Mouse (Mus musculus) forebrain, embryonic 11.5 days (tissue): ENCODE data around the gene Phc2. TPM values are rescaled to one million over a fixed set of nuclear protein-coding genes. Genes with fewer than 3 reads are reported as not detected.
"Not testable (repeated sequence)": the region's sequence is repeated elsewhere in the genome, so short reads cannot be mapped to it uniquely, and the experiment has no call there.

Source experiments
- ATAC-seq: fragments of 200-750 bp; cut with Nextera tagmentation; replicated peaks from 2 replicates; pipeline ENCODE4 v1.8.0; 2017; ENCODE audit warnings: moderate TSS enrichment; ENCODE audit not compliant: low FRiP score
- DNase-seq: peaks from one replicate; pipeline ENCODE4 v3.0.0-alpha.2; 2017; ENCODE audit warnings: low spot score
- H3K27ac ChIP-seq: fragments of 300-500 bp; sonication (generic); 2 replicates; pipeline ENCODE4 v1.5.1; 2014; ENCODE audit warnings: low read depth, low read length
- H3K27me3 ChIP-seq: fragments of 300-500 bp; sonication (generic); 2 replicates; pipeline ENCODE4 v1.6.1; 2014; ENCODE audit warnings: mild to moderate bottlenecking, low read length, mixed read lengths; ENCODE audit not compliant: control insufficient read depth, insufficient read depth
- H3K36me3 ChIP-seq: fragments of 300-500 bp; sonication (generic); 2 replicates; pipeline ENCODE4 v1.6.1; 2014; ENCODE audit warnings: mild to moderate bottlenecking, low read length, moderate library complexity, mixed read lengths; ENCODE audit not compliant: control insufficient read depth, insufficient read depth
- H3K4me1 ChIP-seq: fragments of 300-500 bp; sonication (generic); replicated peaks from 2 replicates; pipeline ENCODE4 v1.6.1; 2014; ENCODE audit warnings: low read length, mixed read lengths; ENCODE audit not compliant: control insufficient read depth, insufficient read depth
- H3K4me2 ChIP-seq: fragments of 300-500 bp; sonication (generic); 2 replicates; pipeline ENCODE4 v1.6.1; 2014; ENCODE audit warnings: low read depth, mild to moderate bottlenecking, low read length, moderate library complexity, mixed read lengths; ENCODE audit not compliant: severe bottlenecking
- H3K4me3 ChIP-seq: fragments of 300-500 bp; sonication (generic); 2 replicates; pipeline ENCODE4 v1.5.1; 2014; ENCODE audit warnings: low read depth, low read length
- H3K9ac ChIP-seq: fragments of 300-500 bp; sonication (generic); 2 replicates; pipeline ENCODE4 v1.6.1; 2014; ENCODE audit warnings: low read length
- H3K9me3 ChIP-seq: fragments of 300-500 bp; sonication (generic); 2 replicates; pipeline ENCODE4 v1.6.1; 2016; ENCODE audit warnings: low read length, mixed read lengths; ENCODE audit not compliant: control insufficient read depth
- WGBS: fragments of 180-500 bp; shearing (Covaris S2); extraction: QIAGEN DNeasy Blood & Tissue Kit; methylation state at CpG from one replicate; pipeline ENCODE4 v1.1.7; 2014; 5-methylcytosine and 5-hydroxymethylcytosine counted together
- polyA plus RNA-seq: library from polyadenylated mRNA; unstranded; fragments of >200 nt; fragmentation: Nextera tagmentation; extraction: Ambion mirVana; gene quantifications from 2 replicates; pipeline ENCODE4 v1.2.1, GENCODE M21; 2014

The Phc2 gene
- polyA plus RNA-seq, 1 experiment from 2014 or later = 133 TPM

DNA sequence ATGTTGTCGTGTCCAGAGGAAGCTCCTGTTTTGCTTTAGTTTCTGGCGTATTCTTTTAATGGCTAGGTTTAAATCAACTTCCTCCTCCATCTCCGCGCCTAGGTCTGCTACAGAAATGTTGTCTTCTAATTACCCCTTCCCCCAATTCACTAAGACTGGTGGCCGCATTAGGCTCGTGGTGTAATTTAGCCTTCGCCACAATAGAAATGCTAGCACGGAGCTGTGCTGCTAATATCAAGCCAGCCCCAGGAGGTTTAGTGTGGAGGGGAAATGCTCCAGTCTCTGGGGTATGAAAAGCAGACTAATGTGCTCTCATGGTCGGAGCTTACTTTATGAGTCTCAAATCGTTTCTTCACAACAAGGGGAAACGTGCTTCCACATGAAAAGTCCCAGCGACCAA, 944 bp downstream of the Phc2 start:
- H3K27ac ChIP-seq = no peak overlapping the region
- peaks cover 5% of the 10 kb centered on the region; the same call in 1 of the 2 replicates for H3K27me3 ChIP-seq
- no peaks in the 10 kb centered on the region for H3K9me3 ChIP-seq
- H3K4me1 ChIP-seq = peaks cover 7% of the 10 kb centered on the region; the same call in 1 of the 2 replicates
- H3K9ac ChIP-seq = no peak overlapping the region; the same call in 1 of the 2 replicates
- WGBS = 5% methylated on average over 12 of the region's 12 CpGs
- H3K4me3 ChIP-seq = peak overlapping the region; percentile 69
- DNase-seq (no peak), ATAC-seq (no peak)
- peak overlapping the region; percentile 94 for H3K4me2 ChIP-seq
- H3K36me3 ChIP-seq = no peaks in the 10 kb centered on the region

DNA sequence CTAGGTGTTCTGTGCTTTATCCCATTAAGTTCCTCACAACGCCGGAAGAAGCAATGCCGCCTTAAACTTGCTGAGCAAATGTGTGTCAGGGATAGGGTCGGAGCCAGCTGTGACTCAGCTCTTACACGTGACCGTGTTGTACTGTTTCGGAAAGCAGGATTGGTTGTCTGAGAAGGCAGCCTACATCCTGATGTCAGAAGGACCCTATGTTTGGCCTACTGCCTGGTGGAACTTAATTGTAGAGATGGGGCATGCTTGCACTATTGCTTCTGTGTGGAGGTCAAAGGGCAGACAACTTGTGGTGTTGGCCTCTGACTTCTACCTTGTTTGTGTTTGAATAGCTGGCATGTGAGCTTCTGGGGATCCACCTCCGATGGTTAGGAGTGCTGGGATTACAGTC, 5.7 kb downstream of the Phc2 start:
- no peak overlapping the region for H3K4me3 ChIP-seq
- no peaks in the 10 kb centered on the region for H3K36me3 ChIP-seq
- H3K4me2 ChIP-seq = no peak overlapping the region
- no peak for DNase-seq
- H3K27ac ChIP-seq = no peak overlapping the region
- no peak overlapping the region for H3K9ac ChIP-seq
- WGBS = 89% methylated on average over 8 of the region's 8 CpGs
- peaks cover 5% of the 10 kb centered on the region; the same call in 1 of the 2 replicates for H3K27me3 ChIP-seq
- ATAC-seq = no peak
- no peaks in the 10 kb centered on the region for H3K9me3 ChIP-seq
- peaks cover under 1% of the 10 kb centered on the region; the same call in 1 of the 2 replicates for H3K4me1 ChIP-seq

DNA sequence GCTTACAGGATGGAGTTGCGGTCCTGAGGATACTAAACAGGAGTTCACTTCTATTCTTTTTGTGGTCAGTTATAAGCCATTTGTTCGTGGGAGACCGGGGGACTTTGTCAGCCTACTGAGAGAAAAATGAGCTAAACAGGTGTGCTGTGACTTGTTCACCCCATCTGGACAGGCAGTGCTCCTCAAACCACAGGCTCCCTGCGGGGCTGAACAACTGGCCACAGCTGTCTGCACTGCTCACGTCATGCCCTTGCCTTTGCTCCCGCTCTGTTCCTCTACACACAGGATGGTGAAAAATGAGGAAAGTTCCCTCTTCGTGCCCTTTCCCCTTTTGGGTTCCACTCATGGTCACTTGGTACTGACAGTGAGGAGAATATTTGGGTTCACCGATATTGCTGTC, 6.6 kb downstream of the Phc2 start:
- Histone ChIP-seq H3K4me3 (no peak overlapping the region), H3K9me3 (no peaks in the 10 kb centered on the region), H3K4me1 (no peaks in the 10 kb centered on the region), H3K4me2 (no peak overlapping the region), H3K27ac (no peak overlapping the region), H3K27me3 (peaks cover 5% of the 10 kb centered on the region; the same call in 1 of the 2 replicates), H3K9ac (no peak overlapping the region), H3K36me3 (no peaks in the 10 kb centered on the region)
- ATAC-seq (no peak), DNase-seq (no peak)
- 86% methylated on average over 8 of the region's 8 CpGs for WGBS

DNA sequence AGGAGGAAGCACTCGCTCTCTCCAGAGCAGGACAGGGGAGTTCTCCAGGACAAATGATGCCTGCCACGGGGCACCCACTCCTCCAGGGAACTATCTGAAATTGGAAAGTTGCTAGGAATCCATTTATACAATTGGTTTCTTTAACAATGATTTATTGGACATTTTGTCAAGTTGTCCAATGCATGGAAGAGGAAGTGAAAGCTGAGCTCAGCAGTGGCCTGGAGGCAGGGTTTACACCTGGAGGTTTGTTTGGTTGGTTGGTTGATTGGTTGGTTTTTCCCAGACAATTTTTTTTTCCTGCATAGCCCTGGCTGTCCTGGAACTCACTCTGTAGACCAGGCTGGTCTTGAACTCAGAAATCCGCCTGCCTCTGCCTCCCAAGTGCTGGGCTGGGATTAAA, 9.5 kb downstream of the Phc2 start:
- H3K9ac ChIP-seq = no peak overlapping the region
- no peak for DNase-seq

DNA sequence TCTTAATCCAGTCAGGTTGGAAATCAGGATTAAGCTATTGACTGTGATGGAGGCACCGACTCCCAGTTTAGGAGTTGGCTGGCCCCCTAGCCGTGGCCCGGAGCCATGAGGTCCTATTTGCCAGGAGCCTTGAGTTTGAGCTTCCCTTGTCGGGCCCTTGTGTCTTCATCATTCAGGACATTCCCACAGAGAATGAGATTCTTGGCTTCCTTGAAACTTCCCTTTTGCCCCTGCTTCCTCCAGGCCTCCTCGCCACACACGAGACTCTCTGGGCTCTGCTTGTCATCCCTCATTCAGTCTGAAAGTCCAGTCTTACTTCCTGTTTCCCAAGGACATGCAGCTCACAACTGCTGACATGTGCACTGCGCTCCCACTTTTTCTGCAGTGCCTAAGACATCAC, 11.9 kb downstream of the Phc2 start:
- H3K27me3 ChIP-seq, H3K27ac ChIP-seq, H3K4me1 ChIP-seq, DNase-seq, ATAC-seq, H3K9ac ChIP-seq, H3K9me3 ChIP-seq, H3K36me3 ChIP-seq, H3K4me3 ChIP-seq, H3K4me2 ChIP-seq: not testable (repeated sequence)
- 82% methylated on average over 7 of the region's 7 CpGs for WGBS

More for the DNA sequence above, 9.5 kb downstream of the Phc2 start:
- 79% methylated on average over 3 of the region's 3 CpGs for WGBS
- Histone ChIP-seq H3K4me1 (no peaks in the 10 kb centered on the region), H3K9me3 (no peaks in the 10 kb centered on the region), H3K4me3 (no peak overlapping the region), H3K27me3 (no peaks in the 10 kb centered on the region), H3K36me3 (no peaks in the 10 kb centered on the region), H3K4me2 (no peak overlapping the region), H3K27ac (no peak overlapping the region)
- no peak for ATAC-seq

DNA sequence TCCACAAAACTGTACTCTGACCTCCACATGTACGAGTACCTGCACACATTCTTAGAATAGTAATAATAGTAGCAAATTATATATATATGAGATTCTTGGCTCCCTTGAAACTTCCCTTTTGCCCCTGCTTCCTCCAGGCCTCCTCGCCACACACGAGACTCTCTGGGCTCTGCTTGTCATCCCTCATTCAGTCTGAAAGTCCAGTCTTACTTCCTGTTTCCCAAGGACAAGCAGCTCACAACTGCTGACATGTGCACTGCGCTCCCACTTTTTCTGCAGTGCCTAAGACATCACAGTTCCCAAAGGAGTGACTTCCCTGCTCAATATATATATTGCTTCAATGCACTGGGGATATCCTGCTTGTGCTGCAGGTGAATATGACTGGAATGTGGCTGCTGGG, 12.7 kb downstream of the Phc2 start:
- H3K27me3 ChIP-seq, H3K4me2 ChIP-seq, DNase-seq, H3K9ac ChIP-seq, H3K9me3 ChIP-seq, H3K27ac ChIP-seq, H3K4me1 ChIP-seq, H3K4me3 ChIP-seq, ATAC-seq, H3K36me3 ChIP-seq: not testable (repeated sequence)
- 84% methylated on average over 4 of the region's 4 CpGs for WGBS

DNA sequence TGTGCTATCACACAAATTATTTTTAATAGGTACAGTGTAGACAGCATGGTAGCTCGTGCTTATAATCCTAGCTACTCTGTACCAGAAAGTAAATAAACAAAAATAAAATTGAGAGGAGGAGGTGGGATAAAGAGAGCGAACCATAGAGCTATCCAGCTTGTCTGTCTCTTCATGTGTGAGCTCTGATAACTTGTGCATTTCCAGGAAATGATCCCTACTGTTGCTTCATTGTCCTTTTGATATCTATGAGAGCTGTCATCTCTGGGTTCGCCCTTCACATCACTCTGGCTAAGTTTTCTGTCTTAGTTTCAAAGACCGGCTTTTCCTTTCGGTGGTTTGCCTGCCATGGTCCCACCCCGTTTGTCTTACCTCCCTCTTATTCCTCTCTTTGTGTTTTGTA, 14.7 kb downstream of the Phc2 start:
- Histone ChIP-seq H3K4me2 (no peak overlapping the region), H3K27ac (no peak overlapping the region), H3K9me3 (no peaks in the 10 kb centered on the region), H3K9ac (no peak overlapping the region), H3K4me3 (no peak overlapping the region), H3K27me3 (no peaks in the 10 kb centered on the region), H3K4me1 (0 out of 2 replicates have a peak, but pooled peaks cover 3% of the 10 kb centered on the region), H3K36me3 (no peaks in the 10 kb centered on the region)
- DNase-seq = peak; percentile 15
- ATAC-seq = no peak
- WGBS = 85% methylated on average over 6 of the region's 6 CpGs

DNA sequence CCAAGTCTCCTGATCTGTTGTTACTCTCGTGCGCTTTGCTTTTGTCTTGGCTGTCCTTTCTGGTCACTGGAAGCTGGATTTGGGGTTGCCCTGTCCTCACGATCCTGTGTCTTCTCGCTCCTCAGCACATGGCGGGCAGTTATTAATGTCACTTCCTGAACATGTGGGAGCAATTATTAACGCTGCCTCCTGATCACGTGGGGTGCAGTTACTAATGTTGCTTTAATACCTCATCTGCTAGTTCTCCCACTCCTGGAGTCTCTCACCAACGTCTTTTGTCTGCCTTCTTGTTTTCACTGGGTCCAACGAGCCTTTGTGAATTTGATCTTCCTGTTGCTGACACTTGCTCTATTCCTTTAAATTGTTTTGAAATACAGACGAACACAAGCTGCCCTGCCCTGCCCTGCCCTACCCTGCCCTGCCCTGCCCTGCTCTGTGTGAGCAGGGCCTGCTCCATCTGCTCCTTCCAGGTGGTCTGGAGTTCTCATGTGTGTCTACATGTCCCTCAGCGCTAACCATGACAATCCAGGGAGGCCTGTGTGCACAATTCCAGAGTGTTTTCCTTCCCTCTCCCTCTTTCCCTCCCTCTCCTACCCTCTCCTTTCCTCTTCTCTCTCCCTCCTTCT, 16.2 kb downstream of the Phc2 start:
- H3K4me2 ChIP-seq = no peak overlapping the region
- DNase-seq (no peak), ATAC-seq (no peak)
- H3K36me3 ChIP-seq = no peaks in the 10 kb centered on the region
- 53% methylated on average over 11 of the region's 11 CpGs for WGBS
- no peaks in the 10 kb centered on the region for H3K9me3 ChIP-seq
- H3K4me3 ChIP-seq = no peak overlapping the region
- H3K4me1 ChIP-seq = 0 out of 2 replicates have a peak, but pooled peaks cover 3% of the 10 kb centered on the region
- no peak overlapping the region for H3K27ac ChIP-seq
- H3K9ac ChIP-seq = no peak overlapping the region
- H3K27me3 ChIP-seq = no peaks in the 10 kb centered on the region

DNA sequence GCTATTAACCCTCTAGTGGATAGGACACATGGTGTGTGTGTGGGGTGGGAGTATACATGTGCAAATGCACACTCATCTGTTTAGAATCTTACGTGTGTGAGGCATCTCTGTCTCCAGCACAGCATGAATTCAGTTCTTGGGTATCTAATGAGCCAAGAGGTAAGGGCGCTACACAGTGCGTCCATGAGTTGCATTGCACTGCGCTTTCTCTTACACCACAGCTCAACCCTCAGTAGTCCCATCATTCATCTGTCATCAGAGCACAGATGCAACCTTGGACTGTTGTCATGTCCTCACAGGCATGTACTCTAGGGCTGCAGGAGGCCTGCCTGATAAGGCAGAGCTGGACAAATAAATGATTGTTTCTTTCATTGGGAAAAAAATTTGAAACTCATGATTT, 18.0 kb downstream of the Phc2 start:
- no peak for ATAC-seq
- Histone ChIP-seq H3K9ac (no peak overlapping the region), H3K9me3 (no peaks in the 10 kb centered on the region), H3K4me2 (no peak overlapping the region), H3K27me3 (no peaks in the 10 kb centered on the region), H3K36me3 (no peaks in the 10 kb centered on the region), H3K27ac (no peak overlapping the region), H3K4me3 (no peak overlapping the region), H3K4me1 (0 out of 2 replicates have a peak, but pooled peaks cover 3% of the 10 kb centered on the region)
- no peak for DNase-seq
- 93% methylated on average over 4 of the region's 4 CpGs for WGBS
